Mouse (Mus musculus) spleen, adult 12 weeks (tissue): ENCODE data around the gene Ankrd35.
"Not testable (repeated sequence)": the region's sequence is repeated elsewhere in the genome, so short reads cannot be mapped to it uniquely, and the experiment has no call there.

Source experiments
- DNase-seq: peaks from one replicate; pipeline ENCODE4 v3.0.0; 2022; ENCODE audit warnings: low spot score

The Ankrd35 gene

GRCm38 (mm10) chr3:96669727-96670468, at the start of gene Ankrd35:
Gene Ankrd35, plus strand, starts transcription at chr3:96670131.
- peak; percentile 56 for DNase-seq

GRCm38 (mm10) chr3:96623201-96623600, 46.7 kb upstream of the Ankrd35 start:
- no peak for DNase-seq

- peak; percentile 88 for DNase-seq
These were observed 40.0 kb upstream of the Ankrd35 start, which contains the start of gene Rbm8a for GRCm38 (mm10) chr3:96629729-96630600. Gene Rbm8a, plus strand, starts transcription at chr3:96629933.

- DNase-seq = no peak
These were observed 37.9 kb upstream of the Ankrd35 start for GRCm38 (mm10) chr3:96632058-96632457.

- DNase-seq = no peak
These were observed 35.9 kb upstream of the Ankrd35 start for GRCm38 (mm10) chr3:96634015-96634414.

- peak; percentile 70 for DNase-seq
These were observed 34.7 kb upstream of the Ankrd35 start, which contains the start of the genes Pex11b and Gm42957 for GRCm38 (mm10) chr3:96634928-96635879. Gene Pex11b, plus strand, starts transcription at chr3:96635376. Gene Gm42957, plus strand, starts transcription at chr3:96635474.

- no peak for DNase-seq
These were observed 34.0 kb upstream of the Ankrd35 start for GRCm38 (mm10) chr3:96635906-96636305.

- no peak for DNase-seq
These were observed 33.5 kb upstream of the Ankrd35 start for GRCm38 (mm10) chr3:96636448-96636847.

- peak; percentile 64 for DNase-seq
These were observed 30.7 kb upstream of the Ankrd35 start for GRCm38 (mm10) chr3:96639219-96639618.

GRCm38 (mm10) chr3:96645018-96645649, 24.8 kb upstream of the Ankrd35 start, which contains the start of gene Itga10:
Gene Itga10, plus strand, starts transcription at chr3:96645584.
- DNase-seq = no peak

- no peak for DNase-seq
These were observed 22.6 kb upstream of the Ankrd35 start for GRCm38 (mm10) chr3:96647365-96647764.

GRCm38 (mm10) chr3:96660901-96661300, 9.0 kb upstream of the Ankrd35 start:
- DNase-seq = no peak

GRCm38 (mm10) chr3:96662731-96663316, 7.1 kb upstream of the Ankrd35 start:
- DNase-seq = no peak

- DNase-seq = peak; percentile 33
These were observed 6.3 kb upstream of the Ankrd35 start for GRCm38 (mm10) chr3:96663432-96664239.

GRCm38 (mm10) chr3:96665732-96666363, 4.1 kb upstream of the Ankrd35 start:
- DNase-seq = not testable (repeated sequence)

- DNase-seq = no peak
These were observed 3.0 kb upstream of the Ankrd35 start for GRCm38 (mm10) chr3:96666916-96667315.

GRCm38 (mm10) chr3:96667316-96667715, 2.6 kb upstream of the Ankrd35 start:
- DNase-seq = no peak

GRCm38 (mm10) chr3:96668424-96669067, 1.4 kb upstream of the Ankrd35 start:
- no peak for DNase-seq

- no peak for DNase-seq
These were observed 1.6 kb downstream of the Ankrd35 start for GRCm38 (mm10) chr3:96671519-96671918.
